Mouse (Mus musculus): Measurements from ENCODE around the gene Slc37a1.

Slc37a1 gene

GRCm38 (mm10) chr17:31400294-31400693 is 113.7 kb downstream of the Slc37a1 start:
- no peak for DNase-seq (ENCODE audit: low spot score in 2 of 2)
